9 mouse cellular contexts compared by ENCODE assay signal in the genomic region with DNA sequence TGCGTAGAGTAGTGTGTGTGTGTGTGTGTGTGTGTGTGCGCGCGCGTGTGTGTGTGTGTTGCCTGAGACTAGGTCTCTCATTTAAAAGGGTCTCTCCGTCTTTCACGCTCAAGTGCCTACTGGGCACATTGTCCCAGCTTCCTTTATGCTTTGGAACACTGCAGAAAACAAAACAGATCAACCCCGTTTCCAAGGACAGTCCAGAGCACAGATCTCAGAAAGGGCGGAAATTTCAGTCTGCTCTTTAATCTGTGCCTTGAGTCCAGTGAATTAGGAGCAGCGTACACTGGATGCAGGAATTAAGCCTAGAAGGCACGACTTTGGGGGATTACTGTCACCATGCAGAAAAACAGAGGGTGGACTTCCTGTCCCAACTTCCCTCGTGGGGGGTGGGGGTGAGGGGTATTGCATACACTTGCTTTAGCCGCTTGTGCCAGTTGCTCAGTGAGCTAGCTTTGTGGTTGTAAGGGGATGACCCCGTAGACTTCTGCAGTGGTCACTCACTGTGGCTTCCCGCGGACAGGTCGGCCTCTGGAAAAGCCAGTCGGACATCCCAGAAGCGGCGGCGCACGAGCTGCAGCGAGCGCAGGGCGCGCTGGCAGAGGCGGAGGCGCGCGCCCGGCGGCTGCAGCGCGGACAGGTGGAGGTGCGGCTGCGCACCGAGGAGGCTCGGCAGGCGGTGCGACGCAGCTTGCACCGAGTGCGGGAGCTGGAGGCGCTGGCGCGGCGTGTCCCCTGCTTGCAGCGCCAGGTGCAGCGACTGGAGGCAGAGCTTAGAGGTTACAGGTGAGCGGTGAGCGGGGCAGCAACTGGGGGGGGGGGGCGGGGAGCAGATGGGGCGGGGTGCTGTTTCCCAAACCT. TPM values are rescaled to one million over a fixed set of nuclear protein-coding genes. Genes with fewer than 3 reads are reported as not detected.
A peak's percentile ranks its signal among the peaks of the same experiment; 100 is the strongest.
DNase-seq lines count a peak whose midpoint lies in the region; ATAC-seq and TF ChIP-seq lines count a peak whose summit lies in the region.
"Had no signal": no experiment of that assay in that cellular context is flagged by ENCODE, and none has a peak within 500 bp of the region (broad histone marks: within the 10 kb centered on the region; RNA-seq: fewer than 3 reads in every experiment).

No protein-coding gene starts in this region.

- no peak overlapping the region for H3K27ac ChIP-seq in kidney, adult 2 months (ENCODE audit: insufficient read depth, low read depth, low read length)
- no peak overlapping the region for H3K27ac ChIP-seq in forebrain, embryonic 14.5 days (ENCODE audit: low read depth, low read length)
- H3K27ac ChIP-seq in limb, embryonic 12.5 days: no peak overlapping the region
- no peak overlapping the region for H3K27ac ChIP-seq in olfactory bulb, adult 2 months (ENCODE audit: insufficient read depth, low read depth, low read length)

- peak overlapping the region; percentile 46; the same call in 1 of the 2 replicates for H3K9ac ChIP-seq in forebrain, embryonic 14.5 days (ENCODE audit: low read length)
- H3K9ac ChIP-seq in limb, embryonic 12.5 days (replicated peaks): no peak overlapping the region

- no peak for DNase-seq in kidney, adult 2 months
- DNase-seq in kidney, adult 11 months: no peak
- DNase-seq in R1 (ENCODE audit: low read depth, low spot score): peak; percentile 33
- peak; percentile 41 for DNase-seq in forebrain, embryonic 14.5 days (ENCODE audit: low spot score)
- no peak for DNase-seq in gastrocnemius, adult 8-10 months (ENCODE audit: low spot score in 2 of 2)
- DNase-seq in gastrocnemius, postnatal 14 days: no peak

- no peaks in the 10 kb centered on the region for H3K4me1 ChIP-seq in kidney, adult 2 months (ENCODE audit: control insufficient read depth, insufficient read depth, low read length)
- H3K4me1 ChIP-seq in forebrain, embryonic 14.5 days (ENCODE audit: control insufficient read depth, insufficient read depth, low read length): peaks cover 5% of the 10 kb centered on the region; the same call in 1 of the 2 replicates
- peaks cover 24% of the 10 kb centered on the region for H3K4me1 ChIP-seq in limb, embryonic 12.5 days (replicated peaks)
- H3K4me1 ChIP-seq in olfactory bulb, adult 2 months (ENCODE audit: control insufficient read depth, insufficient read depth, low read length): peaks cover 18% of the 10 kb centered on the region

- ATAC-seq in forebrain, embryonic 14.5 days: peak; percentile 24; the same call in 1 of the 2 replicates
- no peak for ATAC-seq in limb, embryonic 12.5 days (ENCODE audit: insufficient number of reproducible peaks, insufficient read depth, low FRiP score, low TSS enrichment, low read depth)
- ATAC-seq: Patski had no signal

- no peaks in the 10 kb centered on the region for H3K36me3 ChIP-seq in kidney, adult 2 months (ENCODE audit: control insufficient read depth, insufficient read depth, low read length)
- no peaks in the 10 kb centered on the region for H3K36me3 ChIP-seq in forebrain, embryonic 14.5 days (ENCODE audit: control insufficient read depth, insufficient read depth, low read length)
- no peaks in the 10 kb centered on the region for H3K36me3 ChIP-seq in limb, embryonic 12.5 days

- WGBS in kidney, adult 2 months: 7% methylated on average over 47 of the region's 53 CpGs
- under 1% methylated on average over 42 of the region's 53 CpGs for WGBS in forebrain, embryonic 14.5 days
- WGBS in limb, embryonic 12.5 days: 2% methylated on average over 50 of the region's 53 CpGs
- 4% methylated on average over 53 of the region's 53 CpGs for WGBS in olfactory bulb, adult 2 months

- peak overlapping the region; percentile 59; the same call in 1 of the 2 replicates for H3K4me3 ChIP-seq in kidney, adult 2 months (ENCODE audit: insufficient read depth, low read depth, low read length)
- peak overlapping the region; percentile 33 for H3K4me3 ChIP-seq in forebrain, embryonic 14.5 days (ENCODE audit: low read depth, low read length)
- peak overlapping the region; percentile 56 for H3K4me3 ChIP-seq in limb, embryonic 12.5 days (replicated peaks)
- H3K4me3 ChIP-seq in olfactory bulb, adult 2 months (ENCODE audit: insufficient read depth, low read depth, low read length): peak overlapping the region; percentile 40

- TF ChIP-seq POLR2A in kidney, adult 2 months (IDR thresholded peaks at IDR 0.05; ENCODE audit: low read depth, low read length): no peak
- TF ChIP-seq POLR2A in olfactory bulb, adult 2 months (IDR thresholded peaks at IDR 0.05; ENCODE audit: insufficient read depth, low read depth, low read length): no peak

- no peaks in the 10 kb centered on the region for H3K9me3 ChIP-seq in forebrain, embryonic 14.5 days (replicated peaks; ENCODE audit: control insufficient read depth, low read length)
- no peaks in the 10 kb centered on the region for H3K9me3 ChIP-seq in limb, embryonic 12.5 days

- no peak for TF ChIP-seq CTCF in kidney, adult 2 months (conservative IDR thresholded peaks at IDR 0.05; ENCODE audit: insufficient read depth, insufficient read length, low read depth, low read length)
- no peak for TF ChIP-seq CTCF in olfactory bulb, adult 2 months (IDR thresholded peaks at IDR 0.05; ENCODE audit: insufficient read depth, low read depth, low read length)

- intact Hi-C loops in gastrocnemius, postnatal 14 days (cut with DNase I; ENCODE audit: low total_unique reads): no loop called here

- no peaks in the 10 kb centered on the region for H3K27me3 ChIP-seq in kidney, adult 2 months (replicated peaks; ENCODE audit: control insufficient read depth, insufficient read depth, low read length)
- peaks cover 51% of the 10 kb centered on the region for H3K27me3 ChIP-seq in forebrain, embryonic 14.5 days (replicated peaks; ENCODE audit: control insufficient read depth, insufficient read depth, low read length)
- peaks cover 81% of the 10 kb centered on the region for H3K27me3 ChIP-seq in limb, embryonic 12.5 days

- peak overlapping the region; percentile 84 for H3K4me2 ChIP-seq in forebrain, embryonic 14.5 days (ENCODE audit: low read length)
- H3K4me2 ChIP-seq in limb, embryonic 12.5 days: peak overlapping the region; percentile 95

RNA-seq across cellular contexts. Expression of a gene that starts 1.7 kb away (rescaled TPM):
- polyA plus RNA-seq in kidney, adult 2 months (2012; rRNA removed): 2.7 and 3.0 TPM in 2 replicates
- 0.89 and 2.0 TPM in 2 replicates for polyA plus RNA-seq in forebrain, embryonic 14.5 days (2014; fragmentation: Nextera tagmentation; extraction: Ambion mirVana)
- polyA plus RNA-seq in limb, embryonic 12.5 days (2016; fragmentation: Nextera tagmentation; extraction: Ambion mirVana): 0.36 and 0.38 TPM in 2 replicates
- not detected in 2 replicates for polyA plus RNA-seq in olfactory bulb, adult 2 months (2012; ENCODE audit: insufficient read depth, insufficient read length, low replicate concordance, missing spikeins)
- total RNA-seq in gastrocnemius, adult 8-10 months (2022): under 1 TPM; 0.51 to 0.94 (median 0.78) TPM
- total RNA-seq in gastrocnemius, postnatal 14 days (2021): 1 to 10 TPM; 1.6 to 2.0 TPM

RNA-seq across cellular contexts. Expression of a gene that starts 45.5 kb away (rescaled TPM):
- 0.66 and 1.1 TPM in 2 replicates for polyA plus RNA-seq in kidney, adult 2 months (2012; rRNA removed)
- 0.47 and 0.94 TPM in 2 replicates for polyA plus RNA-seq in forebrain, embryonic 14.5 days (2014; fragmentation: Nextera tagmentation; extraction: Ambion mirVana)
- 2.7 and 3.3 TPM in 2 replicates for polyA plus RNA-seq in limb, embryonic 12.5 days (2016; fragmentation: Nextera tagmentation; extraction: Ambion mirVana)
- not detected in 2 replicates for polyA plus RNA-seq in olfactory bulb, adult 2 months (2012; ENCODE audit: insufficient read depth, insufficient read length, low replicate concordance, missing spikeins)
- total RNA-seq in gastrocnemius, adult 8-10 months (2022): not detected
- total RNA-seq in gastrocnemius, postnatal 14 days (2021): not detected
- polyA plus RNA-seq: Patski had no signal

Comparison
In these comparisons a context has a peak if more than half of its experiments do, and no peak if none do; other contexts are left out.
1. DNase-seq: peak in R1 (single experiment) and forebrain, embryonic 14.5 days (single experiment); none in kidney, adult 2 months (single experiment), kidney, adult 11 months (single experiment), gastrocnemius, adult 8-10 months (0 of 2) and gastrocnemius, postnatal 14 days (single experiment).
2. Peak in every context shown above with its lines, with median percentiles within 50 percentile points of each other: H3K4me3 ChIP-seq.